Mouse (Mus musculus) erythroblast, adult 5-6 weeks (primary cell): ENCODE measurements around the gene Col20a1. TPM values are rescaled to one million over a fixed set of nuclear protein-coding genes. Genes with fewer than 3 reads are reported as not detected.

Experiments used
- ATAC-seq: replicated peaks from 2 replicates; pipeline ENCODE4 v1.8.0; 2016; ENCODE audit warnings: moderate number of reproducible peaks, mild to moderate bottlenecking, moderate TSS enrichment, inconsistent platforms; ENCODE audit not compliant: poor library complexity, low FRiP score, severe bottlenecking
- total RNA-seq, 2 experiments: library from RNA; stranded (forward) in 1 of 2; stranded (reverse) in 1 of 2; fragments of 150-400 nt in 1 of 2; fragments of 200-764, 138-1000 nt in 1 of 2; gene quantifications; 2 replicates each; pipeline versions ENCODE4 v1.2.3 to v1.2.4; 2015 to 2017; ENCODE audit warnings: low replicate concordance in 2 of 2

Gene Col20a1
- total RNA-seq, 2 experiments from 2014 or later: 0.26 TPM; not detected in 1

- no peak for ATAC-seq
Observed at GRCm38 (mm10) chr2:181052171-181052570, 65.8 kb downstream of the Col20a1 start.

GRCm38 (mm10) chr2:181057341-181057740, 71.0 kb downstream of the Col20a1 start:
- ATAC-seq: no peak

- ATAC-seq: no peak
Observed at GRCm38 (mm10) chr2:181058193-181058592, 71.9 kb downstream of the Col20a1 start.

DNA sequence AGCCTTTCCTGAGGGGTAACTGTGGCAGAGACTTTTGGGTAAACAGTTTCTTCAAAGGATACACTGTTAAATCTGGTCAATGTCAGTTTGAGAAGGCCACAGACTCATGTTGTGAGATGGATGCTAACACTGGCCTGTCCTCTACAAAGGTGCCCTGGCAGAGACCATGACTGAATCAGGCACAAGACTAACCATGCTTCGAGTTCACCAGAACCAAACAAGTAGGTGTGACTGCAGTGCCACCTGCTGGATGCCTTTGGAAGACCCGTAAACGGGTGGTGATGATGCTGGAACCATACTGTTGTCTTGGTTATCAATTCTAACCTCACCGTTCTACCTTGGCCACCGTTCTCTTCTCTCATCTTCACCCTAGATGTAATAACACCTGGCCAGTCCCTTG, 73.8 kb downstream of the Col20a1 start:
- ATAC-seq: peak; percentile 67

DNA sequence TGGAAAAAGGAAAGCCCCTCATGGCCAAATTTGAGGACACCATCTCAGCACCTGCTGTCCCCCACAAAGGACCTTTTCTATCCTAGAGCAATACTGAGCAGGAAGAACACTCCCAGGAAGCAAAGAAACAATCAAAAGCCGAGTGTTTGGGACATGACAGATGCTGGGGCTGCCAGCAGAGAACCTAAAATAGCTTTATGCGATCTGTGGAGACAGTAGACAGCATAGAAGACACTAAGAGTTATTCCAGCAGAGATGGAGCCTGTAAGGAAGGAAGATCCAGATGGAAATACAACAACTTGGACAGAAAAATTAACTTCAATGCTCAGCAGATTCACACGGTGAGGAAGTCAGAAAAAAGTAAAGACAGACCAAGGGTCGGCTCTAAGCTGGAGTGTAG, 79.5 kb downstream of the Col20a1 start:
- no peak for ATAC-seq

Other genes starting within 250 kb of the Col20a1 start
- not detected in 2 replicates for gene Bhlhe23, start 209.6 kb upstream of the Col20a1 start, total RNA-seq (2015; ENCODE audit: low replicate concordance)
- not detected in 2 replicates for gene Bhlhe23, start 209.6 kb upstream of the Col20a1 start, total RNA-seq (2017; ENCODE audit: low replicate concordance)
- 15.0 and 17.3 TPM in 2 replicates for gene Ythdf1, start 65.6 kb upstream of the Col20a1 start, total RNA-seq (2015; ENCODE audit: low replicate concordance)
- 7.0 and 11.8 TPM in 2 replicates for gene Ythdf1, start 65.6 kb upstream of the Col20a1 start, total RNA-seq (2017; ENCODE audit: low replicate concordance)
- gene Birc7, start 57.5 kb upstream of the Col20a1 start, total RNA-seq (2015; ENCODE audit: low replicate concordance): not detected in 2 replicates
- gene Birc7, start 57.5 kb upstream of the Col20a1 start, total RNA-seq (2017; ENCODE audit: low replicate concordance): not detected in 2 replicates
- not detected in 2 replicates for gene Nkain4, start 31.8 kb upstream of the Col20a1 start, total RNA-seq (2015; ENCODE audit: low replicate concordance)
- gene Nkain4, start 31.8 kb upstream of the Col20a1 start, total RNA-seq (2017; ENCODE audit: low replicate concordance): not detected in 2 replicates
- 11.9 and 12.5 TPM in 2 replicates for gene Arfgap1, start 19.3 kb upstream of the Col20a1 start, total RNA-seq (2015; ENCODE audit: low replicate concordance)
- gene Arfgap1, start 19.3 kb upstream of the Col20a1 start, total RNA-seq (2017; ENCODE audit: low replicate concordance): 11.2 and 21.0 TPM in 2 replicates
- not detected in 2 replicates for gene Chrna4, start 57.0 kb downstream of the Col20a1 start, total RNA-seq (2015; ENCODE audit: low replicate concordance)
- gene Chrna4, start 57.0 kb downstream of the Col20a1 start, total RNA-seq (2017; ENCODE audit: low replicate concordance): not detected in 2 replicates
- not detected in 2 replicates for gene Kcnq2, start 148.8 kb downstream of the Col20a1 start, total RNA-seq (2015; ENCODE audit: low replicate concordance)
- gene Kcnq2, start 148.8 kb downstream of the Col20a1 start, total RNA-seq (2017; ENCODE audit: low replicate concordance): not detected in 2 replicates
- gene Eef1a2, start 170.5 kb downstream of the Col20a1 start, total RNA-seq (2015; ENCODE audit: low replicate concordance): not detected in 2 replicates
- not detected in 2 replicates for gene Eef1a2, start 170.5 kb downstream of the Col20a1 start, total RNA-seq (2017; ENCODE audit: low replicate concordance)
- 45.6 and 74.6 TPM in 2 replicates for gene Ppdpf, start 200.7 kb downstream of the Col20a1 start, total RNA-seq (2015; ENCODE audit: low replicate concordance)
- gene Ppdpf, start 200.7 kb downstream of the Col20a1 start, total RNA-seq (2017; ENCODE audit: low replicate concordance): 3.9 and 6.9 TPM in 2 replicates
- 0.21 TPM in 1 of 2 replicates, not detected in the other for gene Ptk6, start 216.3 kb downstream of the Col20a1 start, total RNA-seq (2015; ENCODE audit: low replicate concordance)
- 0.14 TPM in 1 of 2 replicates, not detected in the other for gene Ptk6, start 216.3 kb downstream of the Col20a1 start, total RNA-seq (2017; ENCODE audit: low replicate concordance)
- gene Srms, start 226.7 kb downstream of the Col20a1 start, total RNA-seq (2015; ENCODE audit: low replicate concordance): not detected in 2 replicates
- gene Srms, start 226.7 kb downstream of the Col20a1 start, total RNA-seq (2017; ENCODE audit: low replicate concordance): not detected in 2 replicates
- 1.3 and 20.8 TPM in 2 replicates for gene Fndc11, start 233.5 kb downstream of the Col20a1 start, total RNA-seq (2015; ENCODE audit: low replicate concordance)
- gene Fndc11, start 233.5 kb downstream of the Col20a1 start, total RNA-seq (2017; ENCODE audit: low replicate concordance): 0.98 and 1.4 TPM in 2 replicates